Mouse (Mus musculus): ENCODE results near the gene Myo1b. TPM values are rescaled to one million over a fixed set of nuclear protein-coding genes. Genes with fewer than 3 reads are reported as not detected.
A peak's percentile ranks its signal among the peaks of the same experiment; 100 is the strongest.

Myo1b gene
- polyA plus RNA-seq, 2 experiments: 53.5 to 107 TPM

- ATAC-seq (ENCODE audit: low FRiP score, low read depth) (no peak), DNase-seq (ENCODE audit: low spot score) (no peak)
- Histone ChIP-seq H3K4me2 (replicated peaks; ENCODE audit: low read depth, low read length, severe bottlenecking) (no peak overlapping the region), H3K27ac (replicated peaks; ENCODE audit: low read depth, low read length) (no peak overlapping the region), H3K4me1 (ENCODE audit: control insufficient read depth, insufficient read depth, low read length) (no peaks in the 10 kb centered on the region), H3K9me3 (ENCODE audit: control insufficient read depth, low read length) (no peaks in the 10 kb centered on the region), H3K36me3 (ENCODE audit: control insufficient read depth, insufficient read depth, low read length) (no peaks in the 10 kb centered on the region), H3K27me3 (ENCODE audit: control insufficient read depth, insufficient read depth, low read length) (no peaks in the 10 kb centered on the region), H3K9ac (ENCODE audit: low read depth, low read length, severe bottlenecking) (no peak overlapping the region), H3K4me3 (replicated peaks; ENCODE audit: low read length) (no peak overlapping the region)
- no peak for TF ChIP-seq POLR2A (IDR thresholded peaks at IDR 0.05; ENCODE audit: borderline replicate concordance, extremely low read depth, insufficient read depth, insufficient read length)
- WGBS: 82% methylated on average over 6 of the region's 6 CpGs
Measured at GRCm38 (mm10) chr1:51734721-51735120, 181.2 kb downstream of the Myo1b start.

GRCm38 (mm10) chr1:51729407-51729806 lies 186.5 kb downstream of the Myo1b start:
- Histone ChIP-seq H3K36me3 (ENCODE audit: control insufficient read depth, insufficient read depth, low read length) (no peaks in the 10 kb centered on the region), H3K27ac (replicated peaks; ENCODE audit: low read depth, low read length) (no peak overlapping the region), H3K27me3 (ENCODE audit: control insufficient read depth, insufficient read depth, low read length) (no peaks in the 10 kb centered on the region), H3K9ac (ENCODE audit: low read depth, low read length, severe bottlenecking) (no peak overlapping the region), H3K4me1 (ENCODE audit: control insufficient read depth, insufficient read depth, low read length) (no peaks in the 10 kb centered on the region), H3K4me2 (replicated peaks; ENCODE audit: low read depth, low read length, severe bottlenecking) (no peak overlapping the region), H3K9me3 (ENCODE audit: control insufficient read depth, low read length) (no peaks in the 10 kb centered on the region), H3K4me3 (replicated peaks; ENCODE audit: low read length) (no peak overlapping the region)
- ATAC-seq (ENCODE audit: low FRiP score, low read depth) (no peak), DNase-seq (ENCODE audit: low spot score) (no peak)
- TF ChIP-seq POLR2A (IDR thresholded peaks at IDR 0.05; ENCODE audit: borderline replicate concordance, extremely low read depth, insufficient read depth, insufficient read length): no peak
- WGBS: 73% methylated on average over 1 of the region's 1 CpGs

GRCm38 (mm10) chr1:51728816-51729215 lies 187.1 kb downstream of the Myo1b start:
- Histone ChIP-seq H3K4me3 (replicated peaks; ENCODE audit: low read length) (no peak overlapping the region), H3K4me1 (ENCODE audit: control insufficient read depth, insufficient read depth, low read length) (no peaks in the 10 kb centered on the region), H3K9ac (ENCODE audit: low read depth, low read length, severe bottlenecking) (no peak overlapping the region), H3K9me3 (ENCODE audit: control insufficient read depth, low read length) (no peaks in the 10 kb centered on the region), H3K4me2 (replicated peaks; ENCODE audit: low read depth, low read length, severe bottlenecking) (no peak overlapping the region), H3K36me3 (ENCODE audit: control insufficient read depth, insufficient read depth, low read length) (no peaks in the 10 kb centered on the region), H3K27me3 (ENCODE audit: control insufficient read depth, insufficient read depth, low read length) (no peaks in the 10 kb centered on the region), H3K27ac (replicated peaks; ENCODE audit: low read depth, low read length) (no peak overlapping the region)
- no peak for TF ChIP-seq POLR2A (IDR thresholded peaks at IDR 0.05; ENCODE audit: borderline replicate concordance, extremely low read depth, insufficient read depth, insufficient read length)
- ATAC-seq (ENCODE audit: low FRiP score, low read depth) (no peak), DNase-seq (ENCODE audit: low spot score) (no peak)
- 77% methylated on average over 4 of the region's 4 CpGs for WGBS

GRCm38 (mm10) chr1:51719897-51720673 lies 195.8 kb downstream of the Myo1b start:
- peak overlapping the region; percentile 3; the same call in 1 of the 2 replicates for H3K9ac ChIP-seq (ENCODE audit: low read depth, low read length, severe bottlenecking)
- no peak for TF ChIP-seq POLR2A (IDR thresholded peaks at IDR 0.05; ENCODE audit: borderline replicate concordance, extremely low read depth, insufficient read depth, insufficient read length)
- no peak overlapping the region for H3K27ac ChIP-seq (replicated peaks; ENCODE audit: low read depth, low read length)
- DNase-seq (ENCODE audit: low spot score): no peak
- ATAC-seq (ENCODE audit: low FRiP score, low read depth): no peak; the same call in 1 of the 2 replicates
- no peaks in the 10 kb centered on the region for H3K9me3 ChIP-seq (ENCODE audit: control insufficient read depth, low read length)
- no peaks in the 10 kb centered on the region for H3K36me3 ChIP-seq (ENCODE audit: control insufficient read depth, insufficient read depth, low read length)
- no peaks in the 10 kb centered on the region for H3K27me3 ChIP-seq (ENCODE audit: control insufficient read depth, insufficient read depth, low read length)
- no peak overlapping the region; the same call in 1 of the 2 replicates for H3K4me2 ChIP-seq (replicated peaks; ENCODE audit: low read depth, low read length, severe bottlenecking)
- 0 out of 2 replicates have a peak, but pooled peaks cover 3% of the 10 kb centered on the region for H3K4me1 ChIP-seq (ENCODE audit: control insufficient read depth, insufficient read depth, low read length)
- H3K4me3 ChIP-seq (replicated peaks; ENCODE audit: low read length): no peak overlapping the region
- 37% methylated on average over 9 of the region's 9 CpGs for WGBS

- no peak for ATAC-seq (ENCODE audit: low FRiP score, low read depth)
- Histone ChIP-seq H3K9me3 (ENCODE audit: control insufficient read depth, low read length) (no peaks in the 10 kb centered on the region), H3K27me3 (ENCODE audit: control insufficient read depth, insufficient read depth, low read length) (no peaks in the 10 kb centered on the region), H3K27ac (replicated peaks; ENCODE audit: low read depth, low read length) (no peak overlapping the region), H3K36me3 (ENCODE audit: control insufficient read depth, insufficient read depth, low read length) (no peaks in the 10 kb centered on the region), H3K9ac (ENCODE audit: low read depth, low read length, severe bottlenecking) (no peak overlapping the region), H3K4me2 (replicated peaks; ENCODE audit: low read depth, low read length, severe bottlenecking) (no peak overlapping the region), H3K4me3 (replicated peaks; ENCODE audit: low read length) (no peak overlapping the region), H3K4me1 (ENCODE audit: control insufficient read depth, insufficient read depth, low read length) (0 out of 2 replicates have a peak, but pooled peaks cover 1% of the 10 kb centered on the region)
- DNase-seq (ENCODE audit: low spot score): no peak
- WGBS: 84% methylated on average over 2 of the region's 2 CpGs
- no peak for TF ChIP-seq POLR2A (IDR thresholded peaks at IDR 0.05; ENCODE audit: borderline replicate concordance, extremely low read depth, insufficient read depth, insufficient read length)
Measured at GRCm38 (mm10) chr1:51710831-51711230, 205.0 kb downstream of the Myo1b start.

All from limb, embryonic 14.5 days (tissue).